Mouse (Mus musculus): ENCODE measurements around the gene Cpb2.
A peak's percentile ranks its signal among the peaks of the same experiment; 100 is the strongest.

The Cpb2 gene

DNA sequence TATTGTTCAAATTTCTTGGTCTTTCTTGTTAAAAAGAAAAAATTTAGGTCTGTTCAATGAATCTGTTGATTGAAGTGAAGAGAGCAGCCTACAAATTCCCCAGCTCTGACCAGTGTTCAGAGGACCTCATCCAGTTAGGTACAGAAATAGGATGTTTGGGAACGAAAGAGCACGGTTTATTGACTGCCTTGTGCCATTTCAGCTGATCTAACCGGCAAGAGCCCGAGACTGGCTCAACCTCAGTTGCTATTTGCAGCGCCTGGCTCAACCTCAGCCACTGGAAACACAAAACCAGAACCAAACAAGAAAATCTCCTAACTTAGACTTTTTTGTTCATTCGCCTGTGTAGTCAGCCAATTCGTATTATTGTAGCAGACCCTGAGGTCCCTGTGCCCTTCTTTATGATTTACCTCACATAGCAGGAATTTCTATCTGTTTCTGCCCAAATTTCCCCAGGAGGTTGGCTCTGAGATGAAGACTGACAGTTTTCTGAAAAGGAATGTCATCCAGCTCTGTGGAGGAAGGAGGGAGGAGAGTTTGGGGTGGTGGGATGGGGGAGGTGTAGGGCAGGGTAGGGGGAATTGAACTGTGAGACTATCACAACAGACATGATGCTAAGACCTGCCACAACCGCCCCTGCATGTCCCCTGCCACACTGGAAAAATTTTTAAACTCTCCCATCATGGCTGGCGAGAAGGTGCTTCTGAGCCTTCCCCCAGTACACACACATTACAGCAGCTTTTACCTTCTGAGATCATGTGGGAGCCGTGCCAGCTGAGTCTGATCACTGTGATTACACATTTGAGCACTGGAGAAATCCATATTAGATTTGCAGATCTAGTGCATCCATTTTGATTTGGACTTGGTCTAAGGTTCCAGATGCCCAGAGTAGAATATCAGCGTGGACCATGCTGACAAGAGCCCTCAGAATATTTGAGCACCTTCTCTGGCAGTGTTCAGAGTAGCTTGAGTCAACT, 4.2 kb downstream of the Cpb2 start:
- DNase-seq, result no peak

DNA sequence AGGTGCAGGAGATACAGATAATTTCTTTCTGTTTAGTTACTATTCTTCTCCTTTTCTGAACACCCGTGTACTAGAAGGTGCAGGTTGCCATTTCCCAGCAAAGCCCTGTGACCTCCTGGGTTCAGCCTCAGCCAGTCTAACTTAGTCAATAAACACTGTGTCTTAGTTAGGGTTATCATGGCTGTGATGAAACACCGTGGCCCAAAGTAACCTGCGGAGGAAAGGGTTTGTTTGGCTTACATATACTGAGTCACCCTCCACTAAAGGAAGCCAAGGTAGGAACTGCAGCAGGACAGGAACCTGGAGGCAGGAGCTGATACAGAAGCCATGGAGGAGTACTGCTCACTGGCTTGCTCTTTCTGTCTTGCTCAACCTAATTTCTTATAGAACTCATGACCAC, 8.3 kb downstream of the Cpb2 start:
- no peak for DNase-seq

GRCm38 (mm10) chr14:75256521-75256920, 14.4 kb downstream of the Cpb2 start:
- peak; percentile 30 for DNase-seq

GRCm38 (mm10) chr14:75269531-75269930, 27.4 kb downstream of the Cpb2 start:
- DNase-seq, result no peak

GRCm38 (mm10) chr14:75279716-75280115, 37.6 kb downstream of the Cpb2 start:
- no peak for DNase-seq

GRCm38 (mm10) chr14:75280406-75280805, 38.3 kb downstream of the Cpb2 start:
- no peak for DNase-seq

DNA sequence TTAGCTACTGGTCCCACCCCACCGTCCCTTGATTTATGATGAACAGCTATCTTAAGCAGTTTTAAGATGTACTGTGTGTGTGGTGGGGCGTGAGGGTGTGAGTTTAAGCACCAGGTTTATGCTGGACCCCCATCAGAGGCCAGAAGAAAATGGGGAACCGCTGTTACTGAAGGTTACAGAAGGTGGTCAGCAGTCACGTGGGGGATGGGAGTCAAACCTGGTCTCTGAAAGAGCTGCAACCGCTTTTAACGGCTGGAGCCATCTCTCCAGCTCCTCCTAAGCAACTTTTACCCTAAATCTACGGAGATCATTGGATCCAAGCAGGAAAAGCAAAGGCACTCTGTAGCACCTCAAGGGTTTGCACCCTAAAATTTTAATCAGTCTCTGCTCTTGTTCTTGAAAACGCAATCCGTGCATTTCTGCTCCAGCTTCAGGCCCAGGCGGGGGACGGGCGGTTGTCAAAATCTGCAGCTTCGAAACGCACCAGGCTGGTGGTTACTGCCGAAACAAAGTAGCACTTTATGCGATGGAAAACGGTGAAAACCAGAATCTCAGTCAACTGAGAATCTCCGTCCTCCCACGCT, 41.6 kb downstream of the Cpb2 start:
- peak; percentile 42 for DNase-seq

DNA sequence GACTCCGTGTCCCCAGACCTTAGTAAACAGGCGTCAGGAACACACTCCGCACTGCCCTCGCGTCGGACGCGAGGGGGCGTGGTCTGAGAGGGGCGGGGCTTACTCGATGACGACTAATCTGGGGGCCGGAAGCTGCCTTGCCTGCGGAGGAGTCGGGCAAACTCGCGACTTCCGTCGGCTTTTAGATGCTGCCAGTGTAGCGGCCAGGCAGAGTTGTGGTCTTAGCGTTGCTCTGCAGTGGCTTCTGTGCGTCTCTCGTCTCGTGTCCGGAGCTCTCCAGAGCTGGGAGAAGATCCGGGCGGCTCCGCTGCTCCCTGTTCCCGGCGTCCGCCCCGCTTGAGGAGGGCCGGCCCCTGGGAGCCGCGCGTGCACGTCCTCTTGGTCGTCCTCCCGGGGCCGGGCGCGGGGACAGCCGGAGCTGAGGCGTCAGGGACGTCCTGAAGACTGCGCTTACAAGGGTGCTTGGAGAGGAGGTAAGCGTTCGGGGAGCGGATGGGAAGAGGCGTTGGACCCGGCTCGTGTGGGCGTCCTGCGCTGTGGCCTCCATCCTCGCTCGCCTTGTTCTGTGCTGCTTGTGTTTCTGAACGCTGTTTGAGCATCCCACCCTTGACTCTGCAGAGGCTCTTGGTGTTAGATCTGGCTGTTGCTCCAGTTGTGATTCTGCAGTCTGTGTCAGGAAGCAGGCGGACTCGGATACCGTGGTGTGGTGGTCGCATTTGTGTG, 42.3 kb downstream of the Cpb2 start, which contains the start of gene Zc3h13:
Zc3h13 (plus strand) TSS at position 181 of the 723 bp plus-strand sequence.
- DNase-seq, result peak; percentile 93

- no peak for DNase-seq
These were observed 59.0 kb downstream of the Cpb2 start for GRCm38 (mm10) chr14:75301081-75301480.

DNA sequence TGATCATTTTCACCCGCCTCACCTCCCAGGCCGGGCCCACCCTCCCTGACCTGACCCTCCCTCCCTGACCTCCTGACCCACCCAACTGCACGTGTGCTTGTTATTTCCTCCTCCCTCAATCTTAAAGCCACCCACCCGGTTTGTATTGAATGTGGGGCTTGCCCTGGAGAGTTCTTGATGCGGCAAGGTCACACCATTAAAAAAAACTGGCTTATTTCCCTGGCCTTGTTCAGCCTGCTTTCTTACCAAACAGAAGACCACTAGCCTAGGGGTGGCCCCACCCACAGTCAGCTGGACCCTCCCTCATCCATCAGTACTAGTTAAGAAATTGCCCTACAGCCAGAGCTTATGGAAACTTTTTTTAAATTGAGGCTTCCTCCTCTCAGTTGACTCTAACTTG, 61.7 kb downstream of the Cpb2 start:
- no peak for DNase-seq

GRCm38 (mm10) chr14:75307855-75308254, 65.8 kb downstream of the Cpb2 start:
- DNase-seq, result peak; percentile 25

GRCm38 (mm10) chr14:75309336-75309992, 67.4 kb downstream of the Cpb2 start:
- peak; percentile 52 for DNase-seq

DNA sequence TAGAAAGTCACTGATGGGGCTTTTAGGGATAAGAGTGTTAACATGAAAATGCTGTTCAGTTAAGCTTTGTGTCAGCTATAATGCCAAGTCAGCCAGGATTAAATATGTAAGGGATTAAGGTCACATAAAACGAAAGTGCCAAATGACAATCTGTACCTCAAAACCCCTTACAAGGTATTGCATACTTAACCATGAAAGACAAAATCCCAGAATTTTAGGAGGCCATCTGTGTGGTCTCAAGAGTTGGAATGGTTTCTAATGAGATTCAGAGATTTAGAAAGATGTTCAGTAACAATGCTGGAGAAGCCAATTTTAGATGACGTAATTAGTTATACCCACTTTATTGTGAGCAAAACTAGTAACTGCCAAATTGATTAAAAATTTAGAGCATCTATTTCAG, 72.4 kb downstream of the Cpb2 start:
- DNase-seq, result no peak

GRCm38 (mm10) chr14:75318736-75319135, 76.6 kb downstream of the Cpb2 start:
- DNase-seq, result no peak

GRCm38 (mm10) chr14:75320269-75320668, 78.2 kb downstream of the Cpb2 start:
- DNase-seq, result no peak

GRCm38 (mm10) chr14:75323354-75323753, 81.3 kb downstream of the Cpb2 start:
- no peak for DNase-seq

- no peak for DNase-seq
These were observed 86.0 kb downstream of the Cpb2 start for GRCm38 (mm10) chr14:75328062-75328461.

DNA sequence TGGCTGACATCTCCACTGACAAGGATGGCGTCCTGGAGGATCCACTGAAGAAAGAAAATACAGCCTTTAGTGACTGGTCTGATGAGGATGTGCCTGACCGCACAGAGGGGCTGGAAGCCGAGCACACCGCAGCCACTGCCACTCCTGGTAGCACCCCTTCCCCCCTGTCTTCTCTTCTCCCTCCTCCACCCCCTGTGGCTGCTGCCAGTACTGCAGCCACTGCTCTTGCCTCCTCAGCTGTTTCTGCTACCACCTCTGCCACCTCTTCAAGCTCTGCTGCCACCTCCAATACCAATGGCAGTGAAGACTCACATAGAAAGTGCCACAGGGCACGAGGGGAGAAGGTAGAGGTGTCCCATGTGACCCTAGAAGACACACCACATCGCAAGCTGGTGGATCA, 88.5 kb downstream of the Cpb2 start:
- DNase-seq, result peak; percentile 42

Measured in embryo, embryonic 11 days (tissue).